Mouse (Mus musculus) CD4-positive naive resting alpha-beta T cell, adult 57 days (primary cell): ENCODE data around the gene Cask. TPM values are rescaled to one million over a fixed set of nuclear protein-coding genes. Genes with fewer than 3 reads are reported as not detected.

Experiments
- total RNA-seq: library from RNA; stranded (reverse); gene quantifications from one replicate; pipeline ENCODE4 v1.2.4, GENCODE M21; 2023

Gene Cask
- total RNA-seq = 5.6 TPM

GRCm38 (mm10) chrX:13851285-13851684, at the start of gene Cask:
Gene Cask, minus strand, starts transcription at chrX:13851367.

GRCm38 (mm10) chrX:13661063-13661462, 190.1 kb downstream of the Cask start, which contains the start of gene Gpr82:
Gene Gpr82, plus strand, starts transcription at chrX:13661363.

GRCm38 (mm10) chrX:13631599-13632283, 219.4 kb downstream of the Cask start, which contains the start of gene Gpr34:
Gene Gpr34, plus strand, starts transcription at chrX:13632089.

Other genes starting within 250 kb of the Cask start
- gene Gpr34, start 219.3 kb downstream of the Cask start, total RNA-seq = 5.9 TPM
- gene Gpr82, start 190.0 kb downstream of the Cask start, total RNA-seq = not detected